Mouse (Mus musculus) lung, postnatal 25 days (tissue): ENCODE data around the gene 4930519G04Rik.
"Not testable (repeated sequence)": the region's sequence is repeated elsewhere in the genome, so short reads cannot be mapped to it uniquely, and the experiment has no call there.

ENCODE experiments used
- DNase-seq: peaks from one replicate; pipeline ENCODE4 v3.0.0; 2022; ENCODE audit warnings: low spot score

4930519G04Rik gene

GRCm38 (mm10) chr5:114842155-114842554, 11.3 kb upstream of the 4930519G04Rik start:
- not testable (repeated sequence) for DNase-seq

- DNase-seq, result no peak
These were observed 10.8 kb upstream of the 4930519G04Rik start for GRCm38 (mm10) chr5:114842674-114843073.

- DNase-seq, result not testable (repeated sequence)
These were observed 9.1 kb upstream of the 4930519G04Rik start for GRCm38 (mm10) chr5:114844371-114844770.

- DNase-seq, result no peak
These were observed 1.8 kb upstream of the 4930519G04Rik start for GRCm38 (mm10) chr5:114851565-114852236.

- no peak for DNase-seq
These were observed 5.1 kb downstream of the 4930519G04Rik start, which contains the start of gene Gm9936 for GRCm38 (mm10) chr5:114858582-114858981. Gm9936 (minus strand) TSS chr5:114858682.

GRCm38 (mm10) chr5:114859253-114859652, 5.8 kb downstream of the 4930519G04Rik start:
- DNase-seq, result peak; percentile 64

- DNase-seq, result no peak
These were observed 8.3 kb downstream of the 4930519G04Rik start for GRCm38 (mm10) chr5:114861730-114862129.

- DNase-seq, result no peak
These were observed 11.3 kb downstream of the 4930519G04Rik start for GRCm38 (mm10) chr5:114864813-114865212.

- no peak for DNase-seq
These were observed 11.8 kb downstream of the 4930519G04Rik start for GRCm38 (mm10) chr5:114865279-114865678.

- DNase-seq, result no peak
These were observed 22.4 kb downstream of the 4930519G04Rik start for GRCm38 (mm10) chr5:114875858-114876257.

- no peak for DNase-seq
These were observed 22.9 kb downstream of the 4930519G04Rik start for GRCm38 (mm10) chr5:114876331-114876730.

GRCm38 (mm10) chr5:114877487-114877886, 24.0 kb downstream of the 4930519G04Rik start:
- no peak for DNase-seq

- no peak for DNase-seq
These were observed 25.9 kb downstream of the 4930519G04Rik start for GRCm38 (mm10) chr5:114879399-114879798.

- not testable (repeated sequence) for DNase-seq
These were observed 28.9 kb downstream of the 4930519G04Rik start for GRCm38 (mm10) chr5:114882319-114882718.

GRCm38 (mm10) chr5:114883022-114883421, 29.6 kb downstream of the 4930519G04Rik start:
- DNase-seq, result no peak

GRCm38 (mm10) chr5:114886801-114887200, 33.3 kb downstream of the 4930519G04Rik start:
- no peak for DNase-seq

GRCm38 (mm10) chr5:114888995-114889394, 35.5 kb downstream of the 4930519G04Rik start:
- no peak for DNase-seq

GRCm38 (mm10) chr5:114895542-114895941, 42.1 kb downstream of the 4930519G04Rik start:
- no peak for DNase-seq

GRCm38 (mm10) chr5:114896688-114897373, 43.4 kb downstream of the 4930519G04Rik start, which contains the start of gene Oasl2:
Oasl2 (plus strand) TSS chr5:114896936.
- no peak for DNase-seq

GRCm38 (mm10) chr5:114897374-114897793, 43.9 kb downstream of the 4930519G04Rik start:
- peak; percentile 57 for DNase-seq

GRCm38 (mm10) chr5:114898857-114899256, 45.4 kb downstream of the 4930519G04Rik start:
- DNase-seq, result no peak

- peak; percentile 18 for DNase-seq
These were observed 48.9 kb downstream of the 4930519G04Rik start for GRCm38 (mm10) chr5:114902413-114902812.
